Mouse (Mus musculus) hindbrain, embryonic 16.5 days (tissue): Measurements from ENCODE around the gene Rftn1. TPM values are rescaled to one million over a fixed set of nuclear protein-coding genes. Genes with fewer than 3 reads are reported as not detected.

Experiments
- ATAC-seq: fragments of 200-750 bp; cut with Nextera tagmentation; 2 replicates; pipeline ENCODE4 v1.8.0; 2017; ENCODE audit warnings: moderate TSS enrichment, moderate library complexity
- H3K27ac ChIP-seq: fragments of 300-500 bp; sonication (generic); 2 replicates; pipeline ENCODE4 v1.5.1; 2014; ENCODE audit warnings: low read depth, mild to moderate bottlenecking, control low read depth, low read length, moderate library complexity
- H3K27me3 ChIP-seq: fragments of 300-500 bp; sonication (generic); replicated peaks from 2 replicates; pipeline ENCODE4 v1.6.1; 2014; ENCODE audit warnings: low read length; ENCODE audit not compliant: control insufficient read depth, insufficient read depth
- H3K36me3 ChIP-seq: fragments of 300-500 bp; sonication (generic); 2 replicates; pipeline ENCODE4 v1.6.1; 2014; ENCODE audit warnings: mild to moderate bottlenecking, low read length, moderate library complexity, mixed read lengths; ENCODE audit not compliant: control insufficient read depth, insufficient read depth
- H3K4me1 ChIP-seq: fragments of 300-500 bp; sonication (generic); 2 replicates; pipeline ENCODE4 v1.6.1; 2014; ENCODE audit warnings: low read depth, low read length; ENCODE audit not compliant: control insufficient read depth, insufficient read depth
- H3K4me2 ChIP-seq: fragments of 300-500 bp; sonication (generic); 2 replicates; pipeline ENCODE4 v1.6.1; 2014; ENCODE audit warnings: mild to moderate bottlenecking, low read length, control low read depth, moderate library complexity
- H3K4me3 ChIP-seq: fragments of 300-500 bp; sonication (generic); 2 replicates; pipeline ENCODE4 v1.5.1; 2014; ENCODE audit warnings: mild to moderate bottlenecking, low read length, control low read depth, moderate library complexity
- H3K9ac ChIP-seq: fragments of 300-500 bp; sonication (generic); 2 replicates; pipeline ENCODE4 v1.6.1; 2014; ENCODE audit warnings: low read depth, mild to moderate bottlenecking, control low read depth, low read length, moderate library complexity
- H3K9me3 ChIP-seq: fragments of 300-500 bp; sonication (generic); 2 replicates; pipeline ENCODE4 v1.6.1; 2014; ENCODE audit warnings: mild to moderate bottlenecking, low read length, moderate library complexity; ENCODE audit not compliant: control insufficient read depth
- WGBS: fragments of 180-500 bp; shearing (Covaris S2); extraction: QIAGEN DNeasy Blood & Tissue Kit; methylation state at CpG from one replicate; pipeline ENCODE4 v1.1.7; 2014; 5-methylcytosine and 5-hydroxymethylcytosine counted together
- polyA plus RNA-seq: library from polyadenylated mRNA; unstranded; fragments of >200 nt; fragmentation: Nextera tagmentation; extraction: Ambion mirVana; gene quantifications from 2 replicates; pipeline ENCODE4 v1.2.1, GENCODE M21; 2015

Rftn1 gene
- polyA plus RNA-seq, 1 experiment from 2014 or later, result 21.1 TPM

GRCm38 (mm10) chr17:50128392-50128791 lies 62.1 kb downstream of the Rftn1 start:
- H3K27me3 ChIP-seq, result no peaks in the 10 kb centered on the region
- H3K9ac ChIP-seq, result no peak overlapping the region
- H3K36me3 ChIP-seq, result no peaks in the 10 kb centered on the region
- H3K4me3 ChIP-seq, result no peak overlapping the region
- WGBS, result 52% methylated on average over 3 of the region's 3 CpGs
- H3K27ac ChIP-seq, result no peak overlapping the region
- no peak for ATAC-seq
- no peak overlapping the region for H3K4me2 ChIP-seq
- peaks cover 5% of the 10 kb centered on the region for H3K4me1 ChIP-seq
- H3K9me3 ChIP-seq, result no peaks in the 10 kb centered on the region

DNA sequence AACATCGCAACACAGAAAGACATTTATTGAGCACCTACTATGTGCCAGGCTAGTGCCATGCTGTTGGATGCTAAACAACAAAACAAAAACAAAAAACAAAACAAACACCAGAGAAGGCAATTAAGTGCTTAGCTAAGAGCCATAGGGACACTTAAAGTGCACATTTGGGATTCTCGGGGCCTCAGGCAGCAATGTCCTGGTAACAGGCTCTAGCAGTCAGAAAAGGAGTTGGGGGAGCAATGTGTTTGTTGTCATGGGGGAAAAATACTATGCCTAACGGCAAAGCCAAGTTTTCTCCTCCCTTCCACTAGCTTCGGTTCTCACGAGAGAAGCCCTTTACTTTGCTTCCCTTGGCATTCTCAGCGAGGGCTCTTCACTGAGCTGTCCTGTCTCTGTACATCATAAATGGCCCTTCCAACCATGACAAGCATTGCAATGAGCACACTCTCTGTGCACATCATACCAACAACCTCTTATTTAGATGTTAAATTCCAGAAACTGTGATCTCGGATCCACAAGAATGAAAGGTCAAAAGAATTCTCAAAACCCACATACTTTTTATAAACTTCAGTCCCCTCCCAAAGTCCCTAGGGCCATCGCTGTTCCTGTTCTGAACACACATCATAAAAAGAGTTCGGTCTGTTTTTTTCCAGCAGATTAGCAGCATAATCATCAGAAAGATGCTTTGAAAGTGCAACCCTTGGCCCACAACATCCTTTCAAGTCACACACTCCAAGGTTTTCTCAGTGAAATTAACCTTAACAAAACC lies 63.2 kb downstream of the Rftn1 start:
- no peaks in the 10 kb centered on the region for H3K9me3 ChIP-seq
- H3K27me3 ChIP-seq, result no peaks in the 10 kb centered on the region
- no peak overlapping the region for H3K27ac ChIP-seq
- H3K4me1 ChIP-seq, result peaks cover 5% of the 10 kb centered on the region
- no peaks in the 10 kb centered on the region for H3K36me3 ChIP-seq
- H3K4me3 ChIP-seq, result no peak overlapping the region
- no peak overlapping the region for H3K4me2 ChIP-seq
- no peak overlapping the region for H3K9ac ChIP-seq
- 75% methylated on average over 9 of the region's 9 CpGs for WGBS
- ATAC-seq, result no peak

DNA sequence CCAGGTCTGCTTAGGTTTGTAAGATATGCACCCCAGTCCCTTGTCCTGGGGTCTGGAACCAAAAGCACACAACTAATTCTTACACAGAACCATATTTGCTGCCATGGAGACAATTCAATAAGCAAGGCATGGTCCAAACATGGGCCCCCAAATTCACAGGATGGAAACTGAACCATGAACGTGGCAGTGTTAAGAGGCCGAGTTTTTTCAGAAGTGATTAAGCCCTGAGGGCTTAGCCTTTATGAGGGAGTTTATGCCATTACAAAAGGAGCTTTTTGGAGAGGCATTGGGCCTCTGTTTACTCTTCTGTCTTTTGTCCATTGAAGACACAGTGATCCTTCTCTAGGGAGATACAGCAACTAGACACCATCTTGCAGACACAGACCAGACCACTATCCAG lies 63.9 kb downstream of the Rftn1 start:
- no peak overlapping the region for H3K4me2 ChIP-seq
- no peaks in the 10 kb centered on the region for H3K27me3 ChIP-seq
- WGBS, result 27% methylated on average over 2 of the region's 2 CpGs
- no peak overlapping the region for H3K27ac ChIP-seq
- H3K9ac ChIP-seq, result no peak overlapping the region
- H3K36me3 ChIP-seq, result no peaks in the 10 kb centered on the region
- no peaks in the 10 kb centered on the region for H3K9me3 ChIP-seq
- H3K4me1 ChIP-seq, result peaks cover 5% of the 10 kb centered on the region
- no peak for ATAC-seq
- H3K4me3 ChIP-seq, result no peak overlapping the region

- H3K9ac ChIP-seq, result no peak overlapping the region
- no peak for ATAC-seq
These were observed 64.6 kb downstream of the Rftn1 start for GRCm38 (mm10) chr17:50125900-50126299.

GRCm38 (mm10) chr17:50125245-50125798 lies 65.2 kb downstream of the Rftn1 start:
- no peak for ATAC-seq
- H3K27me3 ChIP-seq, result no peaks in the 10 kb centered on the region
- H3K4me1 ChIP-seq, result peaks cover 5% of the 10 kb centered on the region; the same call in 1 of the 2 replicates
- no peak overlapping the region for H3K4me3 ChIP-seq
- H3K9me3 ChIP-seq, result no peaks in the 10 kb centered on the region
- no peak overlapping the region for H3K27ac ChIP-seq
- H3K4me2 ChIP-seq, result no peak overlapping the region
- 92% methylated on average over 3 of the region's 3 CpGs for WGBS
- H3K36me3 ChIP-seq, result no peaks in the 10 kb centered on the region
- no peak overlapping the region for H3K9ac ChIP-seq

More at GRCm38 (mm10) chr17:50125900-50126299, 64.6 kb downstream of the Rftn1 start:
- Histone ChIP-seq H3K4me2 (no peak overlapping the region), H3K9me3 (no peaks in the 10 kb centered on the region), H3K27me3 (no peaks in the 10 kb centered on the region), H3K4me1 (peaks cover 5% of the 10 kb centered on the region; the same call in 1 of the 2 replicates), H3K36me3 (no peaks in the 10 kb centered on the region), H3K27ac (no peak overlapping the region), H3K4me3 (no peak overlapping the region)
- WGBS, result 84% methylated on average over 5 of the region's 5 CpGs

GRCm38 (mm10) chr17:50124708-50125107 lies 65.8 kb downstream of the Rftn1 start:
- H3K4me2 ChIP-seq, result no peak overlapping the region
- peaks cover 5% of the 10 kb centered on the region; the same call in 1 of the 2 replicates for H3K4me1 ChIP-seq
- no peak overlapping the region for H3K27ac ChIP-seq
- no peak overlapping the region for H3K4me3 ChIP-seq
- 79% methylated on average over 4 of the region's 4 CpGs for WGBS
- no peaks in the 10 kb centered on the region for H3K36me3 ChIP-seq
- ATAC-seq, result no peak
- no peaks in the 10 kb centered on the region for H3K9me3 ChIP-seq
- no peak overlapping the region for H3K9ac ChIP-seq
- H3K27me3 ChIP-seq, result no peaks in the 10 kb centered on the region

DNA sequence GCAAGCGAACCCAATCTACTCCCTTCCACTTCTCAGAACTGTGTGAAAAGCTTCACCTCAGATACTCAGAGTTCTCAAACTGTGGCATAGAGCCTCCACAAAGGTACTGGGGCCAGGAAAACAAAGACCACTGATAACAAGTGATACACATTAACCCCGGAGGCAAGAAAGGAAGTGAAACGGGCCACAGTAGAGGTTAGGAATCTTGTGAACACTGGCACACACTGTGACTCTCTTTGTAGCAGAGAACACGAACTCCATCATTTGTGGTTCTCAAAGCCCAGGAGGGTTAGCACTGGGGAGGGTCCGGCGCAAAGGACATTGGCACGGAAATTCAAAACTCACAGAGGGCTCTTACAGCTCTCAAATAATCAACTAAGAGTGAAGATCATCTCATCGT lies 67.9 kb downstream of the Rftn1 start:
- 80% methylated on average over 8 of the region's 8 CpGs for WGBS
- ATAC-seq, result no peak

GRCm38 (mm10) chr17:50120098-50120497 lies 70.4 kb downstream of the Rftn1 start:
- Histone ChIP-seq H3K27me3 (no peaks in the 10 kb centered on the region), H3K4me3 (no peak overlapping the region), H3K4me1 (no peaks in the 10 kb centered on the region), H3K9ac (no peak overlapping the region), H3K9me3 (no peaks in the 10 kb centered on the region), H3K27ac (no peak overlapping the region), H3K4me2 (no peak overlapping the region), H3K36me3 (no peaks in the 10 kb centered on the region)
- ATAC-seq, result no peak
- WGBS, result 95% methylated on average over 4 of the region's 4 CpGs

More for the DNA sequence above, 67.9 kb downstream of the Rftn1 start:
- Histone ChIP-seq H3K4me2 (no peak overlapping the region), H3K4me3 (no peak overlapping the region), H3K9me3 (no peaks in the 10 kb centered on the region), H3K9ac (no peak overlapping the region), H3K36me3 (no peaks in the 10 kb centered on the region), H3K4me1 (no peaks in the 10 kb centered on the region), H3K27ac (no peak overlapping the region), H3K27me3 (no peaks in the 10 kb centered on the region)

GRCm38 (mm10) chr17:50117461-50117860 lies 73.0 kb downstream of the Rftn1 start:
- Histone ChIP-seq H3K27ac (no peak overlapping the region), H3K36me3 (no peaks in the 10 kb centered on the region), H3K27me3 (no peaks in the 10 kb centered on the region), H3K9ac (no peak overlapping the region), H3K4me2 (no peak overlapping the region), H3K9me3 (no peaks in the 10 kb centered on the region), H3K4me1 (no peaks in the 10 kb centered on the region), H3K4me3 (no peak overlapping the region)
- ATAC-seq, result no peak
- WGBS, result 93% methylated on average over 7 of the region's 7 CpGs
